Mouse (Mus musculus) G1E (cell line): ENCODE measurements around the gene Dynll1. TPM values are rescaled to one million over a fixed set of nuclear protein-coding genes. Genes with fewer than 3 reads are reported as not detected.

Experiments
- ATAC-seq: 2 replicates; pipeline ENCODE4 v1.8.0; 2016; ENCODE audit warnings: mild to moderate bottlenecking; ENCODE audit not compliant: insufficient number of reproducible peaks, poor library complexity, low FRiP score, severe bottlenecking; ENCODE audit errors: extremely low read depth
- DNase-seq: peaks from one replicate; pipeline ENCODE4 v3.0.0; 2012; ENCODE audit warnings: low spot score
- H3K27me3 ChIP-seq: 2 replicates; pipeline ENCODE4 v1.6.1; 2012; ENCODE audit warnings: mild to moderate bottlenecking, low read length, inconsistent platforms; ENCODE audit not compliant: insufficient read depth
- H3K36me3 ChIP-seq: replicated peaks from 2 replicates; pipeline ENCODE3; 2012; ENCODE audit warnings: mild to moderate bottlenecking, inconsistent platforms
- H3K4me1 ChIP-seq: 2 replicates; pipeline ENCODE4 v1.6.1; 2012; ENCODE audit warnings: low read depth, low read length, inconsistent platforms, mixed read lengths; ENCODE audit not compliant: insufficient read depth
- H3K4me3 ChIP-seq: 2 replicates; pipeline ENCODE4 v1.5.1; 2012; ENCODE audit warnings: low read depth, mild to moderate bottlenecking, inconsistent platforms, low read length, moderate library complexity, mixed read lengths
- H3K9me3 ChIP-seq: replicated peaks from 2 replicates; pipeline ENCODE4 v1.6.1; 2012; ENCODE audit warnings: inconsistent platforms
- CTCF ChIP-seq: IDR thresholded peaks from 2 replicates; pipeline ENCODE4 v1.5.1; 2012; ENCODE audit warnings: low read depth, low read length, inconsistent platforms, mixed read lengths
- GATA1 ChIP-seq: IDR thresholded peaks from 2 replicates; pipeline ENCODE4 v1.6.1; 2012; ENCODE audit warnings: borderline replicate concordance, low read length, inconsistent platforms, mixed read lengths
- GATA2 ChIP-seq: IDR thresholded peaks from 2 replicates; pipeline ENCODE4 v1.6.1; 2012; ENCODE audit warnings: low read depth, low read length, inconsistent platforms, borderline replicate concordance
- POLR2AphosphoS5 ChIP-seq: IDR thresholded peaks from 2 replicates; pipeline ENCODE4 v1.6.1; 2012; ENCODE audit warnings: low read depth, low read length, inconsistent platforms; ENCODE audit not compliant: insufficient replicate concordance
- TAL1 ChIP-seq: conservative IDR thresholded peaks from 2 replicates; pipeline ENCODE4 v1.6.1; 2012; ENCODE audit warnings: low read depth, low read length, inconsistent platforms, mixed read lengths
- polyA plus RNA-seq: library from polyadenylated mRNA; stranded (reverse); fragments of >175 nt; gene quantifications from 2 replicates; pipeline ENCODE4 v1.2.3, GENCODE M21; 2012
- total RNA-seq, 2 experiments: library from RNA; stranded (forward) in 1 of 2; stranded (reverse) in 1 of 2; fragments of 200-1000 nt in 1 of 2; fragments of >200 nt in 1 of 2; fragmentation: Nextera tagmentation in 1 of 2; gene quantifications; 2 replicates each; pipeline ENCODE4 v1.2.3; 2014 to 2017

The Dynll1 gene
- total and polyA plus RNA-seq, 3 experiments: 445 to 1,458 (median 554) TPM

DNA sequence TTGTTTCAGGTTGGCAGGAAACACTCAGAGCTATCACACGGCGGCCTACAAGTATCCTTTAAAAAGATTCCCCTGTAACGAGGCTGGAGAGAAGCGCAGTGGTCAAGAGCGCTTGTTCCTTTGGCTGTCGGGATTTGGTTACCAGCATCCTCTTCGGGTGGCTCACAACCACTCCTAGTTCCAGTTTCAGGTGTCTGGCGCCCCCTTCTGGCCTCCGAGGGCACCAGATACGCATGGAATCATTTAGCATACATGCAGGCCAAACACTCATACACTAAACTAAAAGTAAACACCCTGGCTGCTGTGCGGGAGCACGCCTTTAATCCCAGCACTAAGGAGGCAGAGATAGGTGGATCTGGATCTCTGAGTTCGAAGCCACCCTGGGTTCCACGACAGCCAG, 24.8 kb downstream of the Dynll1 start:
- Histone ChIP-seq H3K36me3 (peaks cover 3% of the 10 kb centered on the region), H3K4me1 (peaks cover 39% of the 10 kb centered on the region), H3K27me3 (no peaks in the 10 kb centered on the region), H3K9me3 (peaks cover 3% of the 10 kb centered on the region; the same call in 1 of the 2 replicates), H3K4me3 (no peak overlapping the region)
- ATAC-seq (no peak), DNase-seq (no peak)
- TF ChIP-seq GATA2 (no peak), GATA1 (no peak), CTCF (0 out of 2 replicates have a peak, but pooled peaks have one; percentile 16)

DNA sequence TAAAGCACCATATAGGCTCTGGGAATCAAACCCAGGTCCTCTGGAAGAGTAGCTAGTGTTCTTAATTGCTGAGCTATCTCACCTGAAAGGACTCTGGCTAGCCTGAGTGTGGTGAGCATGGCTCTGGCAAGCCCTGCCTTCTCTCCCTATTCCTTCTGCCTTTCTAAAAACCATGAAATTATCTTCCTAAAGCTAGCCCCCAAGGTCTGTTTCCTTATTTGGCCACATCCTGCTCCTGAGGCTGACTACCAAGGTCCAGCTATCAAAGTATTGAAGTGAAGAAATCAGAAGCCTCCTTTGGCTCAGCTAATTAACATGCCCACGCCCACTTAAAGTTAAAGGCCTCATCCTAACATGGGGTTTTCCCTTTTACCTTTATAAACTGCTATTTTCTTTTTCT, 26.0 kb downstream of the Dynll1 start:
- no peak for ATAC-seq
- Histone ChIP-seq H3K36me3 (peaks cover 12% of the 10 kb centered on the region), H3K4me1 (peaks cover 41% of the 10 kb centered on the region), H3K4me3 (no peak overlapping the region), H3K9me3 (peaks cover 3% of the 10 kb centered on the region; the same call in 1 of the 2 replicates), H3K27me3 (no peaks in the 10 kb centered on the region)
- no peak for TF ChIP-seq CTCF
- no peak for TF ChIP-seq GATA1
- TF ChIP-seq POLR2AphosphoS5: no peak
- TF ChIP-seq GATA2: no peak
- no peak for TF ChIP-seq TAL1
- no peak for DNase-seq

DNA sequence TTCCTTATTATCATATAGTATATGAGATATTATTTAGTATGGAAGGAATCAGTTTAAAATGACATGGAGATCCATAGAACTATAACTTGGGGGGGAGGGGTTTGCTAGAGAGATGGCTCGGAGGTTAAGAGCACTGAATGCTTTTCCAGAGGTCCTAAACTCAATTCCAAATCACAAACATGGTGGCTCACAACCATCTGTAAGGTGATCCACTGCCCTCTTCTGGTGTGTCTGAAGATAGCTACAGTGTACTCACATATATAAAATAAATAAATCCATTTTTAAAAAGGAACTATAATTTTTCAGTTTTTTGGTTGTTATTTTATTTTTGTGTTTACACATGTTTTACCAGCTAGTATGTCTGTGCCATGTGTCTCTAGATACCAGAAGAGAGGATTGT, 26.4 kb downstream of the Dynll1 start:
- peaks cover 16% of the 10 kb centered on the region for H3K36me3 ChIP-seq
- no peak for ATAC-seq
- H3K4me1 ChIP-seq: peaks cover 45% of the 10 kb centered on the region
- H3K9me3 ChIP-seq: peaks cover 3% of the 10 kb centered on the region; the same call in 1 of the 2 replicates
- H3K27me3 ChIP-seq: no peaks in the 10 kb centered on the region
- DNase-seq: no peak
- H3K4me3 ChIP-seq: no peak overlapping the region
- TF ChIP-seq TAL1 (no peak), POLR2AphosphoS5 (no peak), GATA2 (no peak)

DNA sequence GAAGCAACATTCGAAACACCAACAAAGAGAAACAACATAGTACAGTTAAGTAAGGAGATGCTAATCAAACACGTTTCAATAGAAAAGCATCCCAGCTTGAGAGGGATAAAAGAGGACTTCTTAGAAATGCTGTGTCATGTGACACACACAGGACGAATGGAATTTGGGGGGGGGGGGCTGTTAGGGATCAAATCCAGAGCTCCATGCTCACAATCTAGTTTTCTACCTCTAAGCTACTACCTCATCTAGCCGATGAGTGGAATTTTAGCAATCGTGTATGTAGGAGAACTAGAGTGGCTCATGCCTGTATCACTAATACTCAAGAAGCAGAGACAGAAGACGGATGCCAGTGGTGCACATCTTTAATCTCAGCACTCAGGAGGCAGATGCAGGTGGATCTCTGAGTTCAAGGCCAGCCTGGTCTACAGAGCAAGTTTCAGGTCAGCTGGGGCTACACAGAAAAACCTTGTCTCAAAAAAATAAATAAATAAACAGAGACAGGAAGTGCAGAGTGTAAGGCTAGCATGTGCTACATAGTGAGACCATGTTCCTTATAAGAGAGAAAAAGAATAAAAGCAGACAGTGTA, 27.2 kb downstream of the Dynll1 start:
- peaks cover 3% of the 10 kb centered on the region; the same call in 1 of the 2 replicates for H3K9me3 ChIP-seq
- H3K4me3 ChIP-seq: peak overlapping the region; percentile 87; the same call in 1 of the 2 replicates
- DNase-seq (no peak), ATAC-seq (no peak)
- H3K27me3 ChIP-seq: no peaks in the 10 kb centered on the region
- H3K4me1 ChIP-seq: peaks cover 50% of the 10 kb centered on the region
- peaks cover 23% of the 10 kb centered on the region for H3K36me3 ChIP-seq
- TF ChIP-seq GATA2 (no peak), CTCF (no peak), POLR2AphosphoS5 (no peak), TAL1 (no peak), GATA1 (no peak)

DNA sequence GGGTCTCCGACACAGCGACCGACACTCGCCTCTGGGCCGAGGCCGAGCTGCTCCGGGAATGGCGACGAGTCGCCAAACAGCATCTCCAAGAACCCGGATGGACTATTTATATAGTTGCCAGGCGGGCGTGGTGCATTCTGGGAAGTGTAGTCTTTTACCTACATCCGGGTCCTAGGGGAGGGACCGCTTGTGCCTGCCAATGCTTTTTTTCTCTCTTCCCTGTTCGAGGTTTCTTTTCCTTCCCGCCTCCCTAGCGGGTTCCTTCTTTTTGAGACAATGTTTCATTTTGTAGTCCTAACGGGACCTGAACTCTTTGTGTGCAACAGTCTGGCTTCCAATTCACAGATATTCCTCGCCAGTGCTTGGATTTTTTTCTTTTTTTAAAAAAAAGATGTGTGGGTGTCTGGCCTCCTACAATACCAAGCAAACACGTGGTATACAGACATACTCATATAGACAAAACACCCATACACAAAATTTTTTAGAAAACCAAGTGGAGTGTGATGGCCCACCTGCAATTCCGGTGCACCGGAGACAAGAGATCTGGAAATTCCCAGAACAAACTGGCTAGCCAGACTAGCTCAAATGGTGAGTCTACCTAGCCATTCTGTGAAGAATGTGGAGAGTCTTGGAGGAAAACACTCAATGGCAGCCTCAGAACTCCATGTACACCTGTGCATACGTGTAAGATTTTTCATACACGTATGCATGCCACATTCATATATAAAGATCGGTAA, 27.8 kb downstream of the Dynll1 start, which contains the start of gene Rnf10:
Rnf10 (minus strand) TSS at position 87 of the 737 bp plus-strand sequence.
- peak; percentile 82 for DNase-seq
- peaks cover 56% of the 10 kb centered on the region for H3K4me1 ChIP-seq
- H3K4me3 ChIP-seq: peak within 1 kb of the TSS; percentile 87
- TF ChIP-seq GATA2 (no peak), CTCF (no peak), GATA1 (no peak), TAL1 (no peak), POLR2AphosphoS5 (no peak)
- peaks cover 29% of the 10 kb centered on the region for H3K36me3 ChIP-seq
- H3K27me3 ChIP-seq: no peaks in the 10 kb centered on the region
- peak; percentile 74 for ATAC-seq
- peaks cover 3% of the 10 kb centered on the region; the same call in 1 of the 2 replicates for H3K9me3 ChIP-seq

DNA sequence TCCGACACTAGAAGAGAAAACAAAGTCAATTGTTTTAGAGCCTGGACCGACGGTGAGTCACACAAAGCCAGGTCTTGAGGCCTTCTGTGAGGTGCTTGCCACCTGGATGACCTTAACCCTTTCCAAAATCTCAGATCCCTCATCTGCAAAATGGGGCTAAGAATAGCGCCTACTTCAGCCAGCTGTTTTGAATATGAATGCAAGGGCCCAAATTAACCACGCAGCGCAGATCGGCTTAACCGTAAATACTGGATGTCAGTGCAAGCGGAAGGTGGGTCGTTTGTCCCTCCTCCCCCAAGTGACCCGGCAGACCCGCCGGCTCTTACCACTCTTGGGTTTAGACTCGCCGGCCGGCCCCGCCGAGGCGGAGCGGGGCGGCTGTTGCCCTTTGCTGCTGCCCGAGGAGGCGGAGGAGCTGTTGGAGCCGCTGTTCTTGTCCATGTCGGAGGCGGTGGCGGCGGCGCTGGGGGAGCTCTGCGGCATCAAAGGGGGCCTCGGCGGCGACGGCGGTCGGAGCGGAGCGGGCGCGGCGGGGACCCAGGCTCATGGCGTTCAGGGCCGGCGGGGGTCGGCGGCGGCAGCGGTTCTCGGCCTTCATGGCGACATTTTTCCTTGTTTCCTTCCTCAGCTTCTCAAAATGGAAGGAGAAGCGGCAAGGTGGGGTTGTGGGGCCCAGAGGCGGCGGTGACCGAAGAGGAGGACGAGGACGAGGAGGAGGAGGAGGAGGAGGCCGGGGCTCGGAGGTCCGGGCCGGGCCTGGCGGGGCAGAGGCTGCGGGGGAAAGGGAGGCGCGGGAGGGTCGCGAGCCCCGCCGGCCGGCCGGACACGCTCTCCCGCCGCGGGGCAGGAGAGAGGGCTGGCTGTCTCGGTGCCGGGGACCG, 28.6 kb downstream of the Dynll1 start:
- peak; percentile 32 for DNase-seq
- Histone ChIP-seq H3K36me3 (peaks cover 33% of the 10 kb centered on the region), H3K4me1 (peaks cover 61% of the 10 kb centered on the region), H3K27me3 (no peaks in the 10 kb centered on the region), H3K9me3 (peaks cover 3% of the 10 kb centered on the region; the same call in 1 of the 2 replicates), H3K4me3 (peak overlapping the region; percentile 87)
- TF ChIP-seq GATA1 (no peak), CTCF (no peak), TAL1 (no peak), POLR2AphosphoS5 (no peak), GATA2 (no peak)
- no peak for ATAC-seq
